Mouse (Mus musculus): ENCODE measurements at regions not wholly inside any gene's neighbourhood (a gene's known extent, or its start where the extent isn't known, plus 50 kb on each side); places are given as distances from the start of the nearest gene placed in this dataset.
"Not testable (repeated sequence)": the region's sequence is repeated elsewhere in the genome, so short reads cannot be mapped to it uniquely, and the experiment has no call there.

- DNase-seq (ENCODE audit: low spot score) = no peak
Measured at GRCm38 (mm10) chr6:25101761-25102160, 145.7 kb upstream of the Tmem229a start.

DNA sequence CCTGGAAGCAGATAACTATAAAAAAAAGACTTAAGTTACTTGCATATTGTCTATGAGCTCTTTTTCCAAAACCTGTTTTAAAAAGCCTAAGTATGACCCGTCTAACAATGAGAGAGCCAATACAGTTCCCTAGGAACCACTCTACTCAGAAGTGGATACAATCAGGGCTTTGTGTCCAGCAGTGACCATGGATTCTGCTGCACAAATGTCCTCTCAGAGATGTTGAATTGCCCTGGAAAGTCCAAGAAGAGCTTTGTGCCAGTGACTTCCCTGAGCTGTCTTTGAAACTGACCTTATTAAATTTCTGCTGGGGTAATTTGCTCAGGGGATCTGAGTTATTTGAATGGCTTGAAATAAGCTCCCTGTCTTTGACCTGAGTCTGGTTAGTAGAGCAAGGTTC lies 131.1 kb upstream of the Tmem229a start:
- DNase-seq (ENCODE audit: low spot score) = no peak

DNA sequence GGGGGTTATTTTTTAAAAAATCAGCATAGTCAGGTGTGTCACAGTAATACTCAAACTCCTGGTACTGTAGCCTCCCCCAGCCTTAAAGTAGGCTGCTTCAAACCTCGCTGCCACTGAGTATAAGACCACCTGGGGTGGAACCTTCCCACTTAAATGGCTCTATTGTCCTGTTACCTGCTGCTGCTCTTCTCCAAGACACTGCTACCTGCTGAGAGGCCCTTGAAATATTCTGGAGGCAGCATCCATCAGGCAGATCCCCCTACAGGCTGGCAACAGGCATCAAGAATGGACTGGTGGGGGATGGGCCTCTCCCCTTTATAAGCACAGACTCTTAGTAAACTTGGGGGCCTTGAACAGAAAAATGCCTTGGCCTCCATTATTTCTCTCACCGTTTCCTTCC lies 129.8 kb upstream of the Tmem229a start:
- no peak for DNase-seq (ENCODE audit: low spot score)

- DNase-seq (ENCODE audit: low spot score) = not testable (repeated sequence)
Measured at GRCm38 (mm10) chr6:25085296-25085695, 129.2 kb upstream of the Tmem229a start.

GRCm38 (mm10) chr6:25065913-25066312 lies 109.8 kb upstream of the Tmem229a start:
- DNase-seq (ENCODE audit: low spot score) = no peak

DNA sequence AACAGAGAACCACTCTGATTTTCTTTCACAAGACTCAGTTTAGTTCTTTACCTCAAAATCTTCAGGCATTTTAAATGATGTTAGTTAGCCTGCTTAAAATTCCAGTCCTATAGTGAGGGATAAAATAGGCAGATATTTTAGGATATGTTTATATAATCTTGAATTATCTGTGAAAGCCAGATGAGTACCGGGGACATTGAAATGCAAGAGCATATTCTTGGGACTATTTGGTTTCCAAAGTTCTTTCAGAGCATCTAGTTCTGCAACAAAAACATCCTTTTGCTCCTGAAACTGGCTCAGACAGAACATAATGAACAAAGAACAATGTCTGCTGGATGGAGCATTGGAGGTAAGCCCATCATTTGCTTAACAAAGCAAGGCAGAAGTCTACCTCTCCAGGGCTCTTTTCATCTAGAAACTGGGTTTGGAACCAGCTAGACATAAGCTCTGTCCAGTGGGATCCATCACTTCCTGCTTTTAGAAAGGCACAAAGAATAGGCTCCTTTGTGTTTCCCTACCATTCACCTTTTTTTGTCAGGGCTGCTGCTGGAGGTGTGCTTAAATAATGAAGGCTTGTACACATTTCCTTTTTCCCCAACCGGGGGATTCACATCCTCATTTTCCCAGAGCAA lies 76.9 kb upstream of the Tmem229a start:
- DNase-seq (ENCODE audit: low spot score) = no peak

GRCm38 (mm10) chr6:25026953-25027352 lies 70.9 kb upstream of the Tmem229a start:
- no peak for DNase-seq (ENCODE audit: low spot score)

- DNase-seq (ENCODE audit: low spot score) = peak; percentile 65
Measured at GRCm38 (mm10) chr6:25020005-25020772, 64.1 kb upstream of the Tmem229a start.

DNA sequence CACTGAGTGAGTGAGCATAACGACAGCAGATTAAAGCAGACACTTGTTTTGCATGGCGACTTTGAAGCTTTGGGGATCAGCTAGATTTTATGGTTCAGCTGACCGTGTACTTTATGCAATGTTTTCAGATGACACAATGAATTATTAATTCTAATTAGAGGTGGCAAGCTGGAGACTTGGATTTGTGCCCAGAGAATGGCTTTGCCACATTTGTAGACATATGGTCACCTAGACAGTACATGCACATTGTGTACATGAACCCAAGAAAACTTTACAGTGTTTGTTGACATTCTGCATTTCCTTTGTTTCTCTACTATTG lies 57.1 kb upstream of the Tmem229a start:
- no peak for DNase-seq (ENCODE audit: low spot score)

DNA sequence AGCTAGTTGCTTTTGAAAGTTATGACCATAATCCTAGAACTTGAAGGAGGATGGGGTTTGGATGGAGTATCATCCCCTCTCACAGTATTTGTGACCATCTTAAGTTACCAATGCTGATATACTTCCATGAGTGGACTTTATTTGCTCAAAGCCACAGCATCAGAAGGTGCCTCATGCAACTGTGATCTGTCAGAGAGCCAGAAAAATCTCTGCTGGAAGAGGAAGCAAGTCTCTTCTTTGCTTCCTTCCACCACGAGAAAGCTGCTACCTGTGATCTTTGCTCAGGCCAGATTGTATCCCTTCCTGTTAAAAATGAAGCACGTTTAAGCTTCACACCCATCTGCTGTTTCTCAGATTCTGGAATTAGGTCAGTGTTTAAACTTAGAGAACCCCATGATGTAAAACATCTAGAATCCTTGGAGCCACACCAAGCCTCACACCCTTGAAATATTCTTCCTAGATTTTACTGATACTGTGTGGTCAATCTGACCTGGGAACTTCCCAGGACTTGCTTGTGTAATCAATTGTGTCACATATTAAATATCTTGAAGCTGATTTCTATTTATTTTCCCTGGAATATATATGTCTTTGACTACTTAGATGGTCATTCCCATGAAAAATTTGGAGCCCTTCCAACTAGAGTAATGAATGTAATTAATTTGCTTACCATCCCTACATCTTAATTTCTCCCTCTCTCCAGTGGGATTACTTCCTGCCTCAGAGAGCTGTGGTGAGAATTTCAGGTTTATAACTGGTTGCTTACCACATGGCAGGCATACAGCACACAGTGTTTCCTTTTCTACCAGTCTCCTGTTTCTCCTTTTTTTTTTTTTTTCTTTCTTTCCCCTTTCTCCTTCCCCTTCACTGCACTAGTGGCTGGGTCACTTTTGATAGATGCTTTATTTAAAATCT lies 56.5 kb upstream of the Tmem229a start:
- DNase-seq (ENCODE audit: low spot score) = no peak

GRCm38 (mm10) chr6:25008856-25009255 lies 52.8 kb upstream of the Tmem229a start:
- DNase-seq (ENCODE audit: low spot score) = not testable (repeated sequence)

All from embryo, embryonic 10 days (tissue).